Mouse (Mus musculus): Measurements from ENCODE around the gene Klc1.
"Not testable (repeated sequence)": the region's sequence is repeated elsewhere in the genome, so short reads cannot be mapped to it uniquely, and the experiment has no call there.

Klc1 gene

DNA sequence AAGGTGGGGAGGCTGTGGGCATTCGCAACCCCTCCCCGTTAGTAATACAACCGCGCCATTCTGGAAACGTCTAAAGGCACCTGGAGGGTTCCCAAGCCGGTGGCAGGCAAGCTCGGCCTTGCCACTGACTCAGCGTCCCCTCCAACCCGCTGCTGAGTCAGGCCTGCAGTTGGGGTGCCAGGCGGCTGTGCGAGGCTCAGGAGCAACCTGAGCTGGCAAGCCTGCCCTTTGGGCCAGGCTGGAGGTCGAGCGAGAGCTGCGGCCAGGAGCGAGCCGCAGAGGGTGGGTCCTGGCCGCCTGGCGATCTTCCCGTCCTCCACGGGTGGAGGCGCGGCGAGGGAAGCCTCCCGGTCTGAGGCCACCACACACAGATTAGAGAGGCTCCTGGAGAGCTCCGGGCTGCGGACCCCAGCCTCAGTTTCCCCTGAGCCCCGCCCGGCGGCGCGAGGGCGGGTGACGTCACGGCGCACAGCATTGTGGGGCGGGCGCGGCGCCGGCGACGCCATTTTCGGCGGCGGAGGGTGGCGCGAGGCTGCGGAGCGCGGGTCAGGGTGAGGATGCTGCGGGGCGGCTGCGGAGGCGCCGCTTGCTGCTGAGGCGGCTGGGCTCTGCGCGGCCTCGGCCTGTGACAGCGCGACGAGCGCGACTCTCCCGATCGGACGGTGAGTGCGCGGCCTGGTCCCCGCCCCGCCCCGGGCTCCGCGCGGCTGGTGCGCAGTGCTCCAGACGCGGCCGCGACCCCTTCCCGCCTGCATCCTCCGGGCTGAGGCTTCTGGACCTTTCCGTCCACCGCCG lies at the start of gene Klc1:
Klc1 (plus strand) TSS at position 469 of the 795 bp plus-strand sequence.
- DNase-seq, result peak; percentile 58 to 84

DNA sequence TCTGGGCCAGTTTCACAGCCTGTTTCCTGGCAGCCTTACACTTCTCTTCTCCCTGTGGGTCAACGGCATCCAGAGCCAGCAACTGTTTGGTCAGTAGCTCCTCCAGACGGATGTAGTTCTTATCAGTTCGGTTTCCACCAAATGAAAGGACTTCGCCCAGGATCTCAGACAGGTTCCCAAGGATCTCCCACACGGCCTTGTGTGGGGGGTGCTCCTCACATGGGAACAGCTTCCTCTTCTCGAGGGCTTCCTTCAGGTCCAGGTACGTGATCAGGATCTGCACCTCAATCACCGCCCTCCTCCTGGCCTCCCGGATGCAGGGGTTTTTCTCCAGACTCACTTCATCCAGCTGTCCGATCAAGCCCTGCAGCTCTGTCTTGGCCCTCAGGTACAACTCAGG lies 48.6 kb upstream of the Klc1 start:
- DNase-seq, result no peak

DNA sequence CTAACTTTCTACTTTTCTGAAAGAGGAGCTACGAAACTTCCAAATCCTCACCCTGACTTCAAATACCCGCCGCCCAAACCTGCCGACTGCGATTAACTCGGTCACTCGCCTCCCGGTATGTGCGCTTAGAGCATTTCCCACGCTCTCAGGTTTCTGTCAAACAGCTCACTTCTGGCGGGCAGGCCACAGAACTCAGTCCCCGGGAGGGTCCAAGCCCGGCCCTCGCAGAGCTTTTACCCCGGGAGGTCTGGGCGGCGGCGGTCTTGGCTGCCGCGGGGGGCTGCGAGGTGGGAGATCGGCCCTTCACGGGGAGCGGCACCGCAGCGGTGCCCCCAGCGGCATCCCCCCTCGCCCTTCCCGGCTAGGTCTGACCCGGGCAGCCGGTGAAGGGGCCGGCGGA lies 46.2 kb upstream of the Klc1 start:
- DNase-seq, result no peak

DNA sequence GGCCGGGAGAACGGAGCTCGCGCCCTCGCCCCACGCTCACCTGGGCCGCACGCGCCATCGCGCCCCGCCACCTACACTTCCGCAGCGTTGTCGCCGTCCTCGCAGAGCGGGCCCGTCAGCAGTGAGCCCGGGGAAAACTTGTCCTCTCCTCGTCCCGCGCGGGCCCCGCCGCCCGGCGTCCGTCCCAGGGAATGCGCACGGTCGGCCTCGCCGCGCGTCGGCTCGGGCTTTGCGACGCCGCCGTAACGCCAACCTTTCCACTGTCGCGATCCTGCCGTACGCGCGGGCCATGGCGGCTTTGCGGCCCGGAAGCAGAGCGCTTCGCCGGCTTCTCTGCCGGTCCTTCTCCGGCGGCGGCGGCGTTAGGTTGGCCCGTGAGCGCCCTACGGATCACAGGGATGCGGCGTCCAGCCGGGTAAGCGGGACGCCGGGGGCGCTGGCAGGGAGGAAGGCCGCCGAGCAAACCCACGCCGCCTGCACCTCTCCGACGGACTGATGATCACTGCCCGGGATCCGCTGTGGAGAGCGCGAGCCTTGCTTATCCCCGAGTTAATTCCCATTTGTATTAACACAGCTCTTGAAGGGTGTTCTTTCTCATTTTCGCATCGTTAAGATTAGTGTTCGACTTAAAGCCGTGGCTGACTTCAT lies 45.5 kb upstream of the Klc1 start, which contains the start of the genes Bag5 and Apopt1:
Bag5 (minus strand) TSS at position 254 of the 648 bp plus-strand sequence.
Apopt1 (plus strand) TSS at position 258 of the 648 bp plus-strand sequence.
- peak; percentile 81 to 84 for DNase-seq

DNA sequence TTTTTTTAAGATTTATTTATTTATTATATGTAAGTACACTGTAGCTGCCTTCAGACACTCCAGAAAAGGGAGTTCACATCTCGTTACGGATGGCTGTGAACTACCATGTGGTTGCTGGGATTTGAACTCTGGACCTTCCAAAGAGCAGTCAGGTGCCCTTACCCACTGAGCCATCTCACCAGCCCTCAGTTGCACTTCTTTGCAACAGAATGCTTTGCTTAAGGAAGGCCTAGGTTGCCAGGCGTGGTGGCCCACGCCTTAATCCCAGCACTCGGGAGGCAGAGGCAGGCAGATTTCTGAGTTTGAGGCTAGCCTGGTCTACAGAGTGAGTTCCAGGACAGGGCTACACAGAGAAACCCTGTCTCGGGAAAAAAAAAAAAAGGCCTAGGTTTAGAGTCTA lies 44.8 kb upstream of the Klc1 start:
- not testable (repeated sequence) for DNase-seq

DNA sequence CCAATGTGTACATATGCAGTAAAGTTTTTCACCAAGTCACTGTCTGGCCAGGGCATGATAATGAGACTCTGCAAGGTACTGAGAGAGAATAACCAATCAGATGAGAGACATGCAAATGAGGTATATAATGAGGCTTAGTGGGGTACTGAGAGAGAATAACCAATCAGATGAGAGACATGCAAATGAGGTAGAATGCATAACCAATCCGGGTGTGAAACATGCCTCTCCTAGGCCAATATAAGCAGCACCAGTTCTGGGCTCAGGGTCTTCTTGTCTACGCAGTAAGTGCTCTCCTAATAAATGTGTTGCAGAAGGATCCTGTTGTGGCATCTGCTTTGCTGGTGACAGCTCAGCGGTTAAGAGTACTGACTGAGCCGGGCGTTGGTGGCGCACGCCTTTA lies 42.1 kb upstream of the Klc1 start:
- no peak for DNase-seq

DNA sequence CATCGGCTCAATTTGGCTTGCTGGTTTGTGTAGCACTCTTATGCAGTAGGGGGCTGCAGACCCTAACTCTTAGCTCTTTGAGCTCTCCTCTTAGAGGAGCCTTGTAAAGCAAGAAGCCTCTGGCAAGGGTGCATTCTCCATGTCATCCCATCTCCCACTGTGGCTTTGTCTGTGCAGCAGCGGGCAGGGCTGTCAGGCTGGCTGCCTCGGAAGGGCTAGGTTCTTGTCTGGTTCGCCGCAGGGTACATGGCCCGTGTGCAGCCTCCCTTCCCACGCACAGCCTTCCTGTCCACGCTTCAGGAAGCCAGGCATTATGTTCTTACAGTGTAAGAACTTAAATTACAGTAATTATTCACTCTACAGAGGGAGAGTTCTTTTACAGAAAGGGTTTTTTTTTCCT lies 40.0 kb upstream of the Klc1 start:
- DNase-seq, result no peak

DNA sequence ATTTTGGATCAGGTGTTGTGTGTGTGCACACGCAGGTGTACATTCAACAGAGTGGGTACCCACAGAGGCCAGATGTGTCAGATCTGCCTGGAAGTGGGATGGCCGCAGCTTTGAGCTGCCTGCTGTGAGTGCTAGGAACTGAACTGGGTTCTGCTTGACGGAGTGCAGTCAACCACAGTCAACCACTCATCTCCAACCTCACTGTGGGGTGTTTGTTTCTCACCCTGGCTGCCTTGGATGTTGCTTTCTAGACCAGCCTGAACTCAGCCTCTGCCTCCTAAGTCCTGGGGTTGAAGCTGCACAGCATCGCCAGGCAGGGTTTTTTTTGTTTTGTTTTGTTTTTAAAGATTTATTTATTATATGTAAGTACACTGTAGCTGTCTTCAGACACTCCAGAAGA lies 38.4 kb upstream of the Klc1 start:
- DNase-seq, result no peak

DNA sequence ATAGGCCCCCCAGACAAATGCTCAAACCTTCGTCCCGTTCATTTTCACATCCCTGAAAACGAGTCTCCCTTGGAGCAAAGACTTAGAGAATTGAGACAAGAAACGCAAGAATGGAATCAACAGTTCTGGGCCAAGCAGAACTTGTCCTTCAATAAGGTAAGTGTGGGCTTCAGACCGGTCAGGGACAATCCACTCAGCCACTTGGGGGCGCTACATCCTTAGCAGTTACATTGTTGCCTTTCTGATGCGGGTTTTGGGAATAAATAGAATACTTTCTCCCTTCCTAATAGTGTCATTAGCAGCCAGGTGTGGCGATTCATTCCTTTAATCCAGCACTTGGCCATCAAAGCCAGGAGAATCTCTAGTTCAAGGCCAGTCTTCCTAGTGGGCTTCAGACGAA lies 36.0 kb upstream of the Klc1 start:
- DNase-seq, result peak in 1 of 2 experiments; percentile 54

DNA sequence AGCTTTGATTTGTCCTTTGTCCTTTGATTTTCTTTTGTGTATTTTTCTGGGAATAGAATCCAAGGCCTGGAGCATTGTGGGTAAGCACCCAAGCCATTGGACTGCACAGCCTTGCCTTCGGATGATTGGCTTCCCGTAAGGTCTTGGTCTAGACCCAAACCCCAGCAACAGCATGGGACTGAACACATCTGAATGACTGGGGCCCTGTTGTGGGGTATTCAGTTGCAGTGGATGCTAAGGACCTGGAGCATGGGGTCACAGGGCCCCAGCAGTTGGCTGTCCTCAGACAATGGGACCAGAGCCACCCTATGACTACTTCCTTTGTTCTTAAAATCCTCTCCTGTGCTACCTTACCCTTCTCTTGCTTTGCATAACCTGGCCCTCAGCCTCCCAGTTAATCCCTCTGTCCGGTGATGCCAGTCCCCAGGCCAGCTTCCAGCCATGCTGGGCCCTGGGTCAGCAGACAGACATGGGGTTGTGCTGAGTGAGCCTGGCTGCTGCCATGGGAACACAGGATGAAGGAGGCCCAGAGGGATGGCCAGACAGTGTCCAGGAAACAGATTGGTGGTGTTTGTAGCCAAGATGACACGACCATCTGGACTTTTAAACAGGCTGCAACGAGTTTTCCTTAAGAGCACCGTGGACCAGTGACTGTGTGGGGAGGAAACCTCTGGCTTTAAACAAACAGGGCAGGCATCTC lies 33.9 kb upstream of the Klc1 start:
- no peak for DNase-seq

DNA sequence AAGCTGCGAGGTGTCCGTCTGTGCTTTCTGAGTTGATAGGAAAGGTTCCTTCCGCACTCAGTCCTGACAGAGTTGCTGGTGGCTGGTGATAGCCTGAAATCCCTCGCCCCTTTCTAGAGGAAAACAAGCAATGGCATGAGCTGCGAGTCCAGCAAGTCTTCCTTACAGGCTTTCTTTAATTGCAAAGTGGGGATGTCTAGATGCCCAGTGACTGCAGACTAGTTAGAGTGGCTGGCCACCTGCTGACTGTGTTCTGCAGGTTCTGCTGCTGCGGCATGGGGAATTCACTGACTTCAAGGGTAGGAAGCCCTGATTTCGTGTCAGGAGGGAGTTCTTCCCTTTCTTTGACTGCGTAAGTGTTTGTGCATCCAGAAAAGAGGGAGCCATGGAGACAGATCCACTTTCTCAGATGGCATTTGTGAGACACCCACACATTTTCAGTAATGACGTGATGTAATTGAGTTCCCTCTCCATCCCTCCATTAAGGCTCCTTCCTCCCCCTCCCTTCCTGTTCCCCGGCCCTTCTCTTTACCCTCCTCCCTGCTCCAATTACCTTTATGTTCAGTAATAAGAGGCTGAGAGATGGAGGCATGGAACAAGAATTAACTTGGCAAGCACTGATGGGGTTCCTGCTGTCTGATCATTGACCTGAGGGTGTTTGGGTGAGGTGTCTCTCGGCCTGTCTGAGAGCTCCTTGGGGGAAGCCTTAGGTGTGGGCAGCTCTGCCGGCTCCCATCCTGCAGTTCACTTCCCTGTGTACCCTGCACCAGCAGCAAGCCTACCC lies 33.1 kb upstream of the Klc1 start:
- DNase-seq, result no peak

DNA sequence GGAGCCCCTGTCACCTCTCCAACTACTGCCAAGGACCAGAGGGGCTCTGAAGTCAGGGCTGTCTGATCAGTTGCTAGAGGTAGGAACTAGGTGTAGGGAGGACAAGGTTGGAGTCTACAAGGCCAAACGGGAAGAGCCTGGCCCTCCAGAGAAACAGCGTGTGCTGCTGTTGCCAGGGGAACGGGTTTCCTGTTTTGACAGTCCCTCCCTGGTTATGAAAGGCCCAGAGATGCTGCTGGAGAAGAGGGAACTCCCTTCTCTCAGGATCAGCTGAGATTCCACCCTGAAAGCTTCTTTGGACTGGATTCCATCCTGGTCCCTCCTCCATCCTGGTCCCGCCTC lies 32.6 kb upstream of the Klc1 start:
- DNase-seq, result no peak

DNA sequence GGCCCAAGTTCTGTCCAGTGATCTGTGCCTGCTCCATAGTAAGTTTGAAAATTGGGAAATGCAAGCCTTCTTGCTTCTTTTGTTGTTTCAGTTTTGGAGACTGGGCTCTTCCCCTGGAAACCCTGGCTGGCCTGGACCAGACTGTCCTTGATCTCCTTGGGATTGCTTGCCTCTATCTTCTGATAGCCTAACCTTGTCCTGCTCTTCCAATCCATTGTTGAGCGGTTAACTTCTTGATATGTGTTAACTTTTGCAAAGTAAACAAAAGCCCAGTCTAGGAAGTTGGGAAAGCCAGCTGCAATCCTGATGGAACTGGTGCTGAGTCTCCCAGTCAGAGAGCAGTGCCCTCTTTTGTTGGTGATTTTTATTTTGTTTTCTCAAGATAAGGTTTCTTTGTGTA lies 30.7 kb upstream of the Klc1 start:
- no peak for DNase-seq

DNA sequence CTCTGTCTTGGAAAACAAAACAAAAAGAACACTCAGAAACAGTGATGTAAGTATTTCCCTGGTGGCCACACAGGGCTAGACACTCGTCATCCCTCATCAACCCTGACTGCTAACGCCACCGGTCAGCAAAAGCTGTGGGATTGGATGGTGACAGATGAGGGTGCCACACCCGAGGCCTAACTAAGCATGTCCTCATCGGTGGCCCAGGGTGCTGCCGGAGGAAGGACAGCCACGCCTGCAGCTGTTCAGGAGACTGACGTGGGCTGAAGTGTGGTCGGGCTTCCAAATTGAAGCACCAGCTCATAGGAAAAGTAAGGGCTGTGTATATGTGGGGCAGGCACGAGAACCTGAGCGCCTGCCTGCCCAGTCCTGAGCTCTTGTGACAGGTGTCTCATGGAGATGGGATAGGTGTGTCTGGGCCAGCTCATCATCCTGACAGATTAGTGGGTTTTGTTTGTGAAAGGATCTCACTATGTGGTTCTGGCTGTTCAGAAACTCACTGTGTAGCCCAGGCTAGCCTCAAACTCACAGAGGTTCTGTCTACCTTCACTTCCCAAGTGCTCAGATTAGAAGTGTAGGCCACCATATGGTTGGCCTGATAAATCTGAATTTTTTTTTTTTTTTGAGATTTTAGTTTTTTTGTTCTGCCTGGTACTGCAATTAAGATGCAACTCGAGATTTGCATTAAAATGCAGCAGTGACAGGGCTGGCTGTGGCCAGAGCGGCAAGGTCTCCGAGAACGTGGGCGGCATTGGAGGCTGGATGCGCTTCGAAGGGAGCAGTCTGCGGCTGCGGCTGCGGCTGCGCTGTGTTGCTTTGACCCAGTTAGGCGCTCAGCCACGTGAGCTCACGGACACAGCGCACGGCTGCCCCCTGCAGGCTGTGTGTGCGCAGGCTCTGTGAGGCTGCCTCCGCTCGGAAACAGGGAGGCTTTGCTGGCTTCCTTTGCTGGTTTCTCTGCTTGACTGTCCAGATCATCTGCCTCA lies 26.5 kb upstream of the Klc1 start:
- DNase-seq, result peak; percentile 70 to 81

DNA sequence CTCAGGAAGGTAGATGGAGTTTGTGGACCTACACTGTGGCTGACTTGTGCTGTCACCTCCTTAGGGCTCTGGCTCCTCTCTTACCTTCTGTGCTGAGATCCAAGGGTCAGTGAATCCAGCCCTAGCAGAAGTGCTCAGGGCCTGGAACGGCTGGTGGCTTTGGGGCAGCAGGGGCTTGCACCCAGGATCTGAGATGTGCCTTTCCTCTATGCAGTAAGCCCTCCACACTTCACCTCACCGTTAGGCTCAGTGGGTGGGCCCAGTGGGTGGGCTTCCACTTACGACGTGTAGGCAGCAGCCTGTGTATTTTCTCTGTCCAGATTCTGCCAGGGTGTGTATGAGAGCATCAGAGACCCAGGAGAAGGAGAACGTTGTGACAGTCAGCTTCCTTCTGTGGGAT lies 25.7 kb upstream of the Klc1 start:
- DNase-seq, result no peak

DNA sequence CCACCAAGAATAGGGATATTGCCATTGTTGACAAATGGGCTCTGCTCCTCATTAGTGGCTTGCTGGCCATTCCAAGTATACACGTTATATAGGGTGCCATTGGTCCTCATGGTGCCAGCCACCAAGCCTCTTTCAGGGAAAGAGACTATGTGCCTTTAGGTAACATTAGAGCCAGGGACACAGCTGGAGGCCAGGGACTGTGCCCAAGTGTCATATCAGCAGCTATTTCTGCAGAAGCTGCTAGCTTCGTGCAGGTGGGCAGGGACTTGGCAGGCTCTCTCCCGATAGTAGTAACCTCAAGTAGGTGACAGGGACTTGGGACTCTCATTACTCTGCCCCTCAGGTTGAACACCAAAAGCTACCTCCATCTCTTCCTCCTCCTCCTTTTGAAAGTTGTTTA lies 23.7 kb upstream of the Klc1 start:
- DNase-seq, result no peak

DNA sequence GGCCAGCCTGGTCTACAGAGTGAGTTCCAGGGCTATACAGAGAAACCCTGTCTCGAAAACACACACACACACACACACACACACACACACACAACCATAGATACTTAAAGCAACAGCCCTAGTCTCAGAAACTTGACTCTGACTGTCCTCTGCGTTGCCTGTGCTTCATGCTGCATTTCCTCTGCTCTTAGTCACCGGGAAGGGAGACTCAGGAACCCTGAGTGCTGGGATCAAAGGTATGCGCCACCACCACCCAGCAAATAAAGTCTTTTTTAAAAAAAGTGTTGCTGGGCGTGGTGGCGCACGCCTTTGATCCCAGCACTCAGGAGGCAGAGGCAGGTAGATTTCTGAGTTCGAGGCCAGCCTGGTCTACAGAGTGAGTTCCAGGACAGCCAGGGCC lies 22.0 kb upstream of the Klc1 start:
- not testable (repeated sequence) for DNase-seq

DNA sequence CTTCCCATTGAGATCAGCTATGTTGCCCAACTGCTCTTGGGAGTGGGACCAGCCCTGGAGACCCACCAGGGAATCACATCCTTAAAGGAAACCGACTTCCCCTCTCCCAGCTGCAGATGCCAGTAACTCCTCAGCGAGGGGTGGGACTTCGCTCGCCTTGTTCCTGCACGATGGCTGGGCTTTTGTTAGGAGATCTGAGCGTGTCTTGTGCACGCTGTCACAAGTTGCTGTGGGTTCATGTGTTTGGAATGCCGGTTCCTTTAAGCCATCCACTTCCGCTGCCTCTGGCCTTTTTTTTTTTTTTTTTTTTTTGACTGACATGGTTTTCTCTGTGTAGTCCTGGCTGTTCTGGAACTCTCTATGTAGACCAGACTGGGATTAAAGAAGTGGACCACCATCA lies 21.3 kb upstream of the Klc1 start:
- DNase-seq, result no peak

DNA sequence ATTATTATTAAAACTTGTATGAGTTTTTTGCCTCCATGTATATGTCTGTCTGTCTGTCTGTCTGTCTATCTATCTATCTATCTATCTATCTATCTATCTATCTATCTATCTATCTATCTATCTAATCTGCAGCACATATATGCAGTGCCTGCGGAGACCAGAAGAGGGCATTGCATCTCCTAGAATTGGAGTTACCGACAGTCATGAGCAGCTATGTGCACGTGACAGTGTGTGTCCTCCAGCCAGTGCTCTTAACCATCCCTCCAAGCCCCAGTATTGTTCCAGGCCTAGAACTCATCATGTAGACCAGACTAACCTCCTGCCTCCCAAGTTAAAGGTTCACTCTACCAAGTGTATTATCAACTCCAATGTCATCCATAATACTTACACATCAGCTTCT lies 19.9 kb upstream of the Klc1 start:
- peak in 1 of 2 experiments; percentile 67 for DNase-seq

DNA sequence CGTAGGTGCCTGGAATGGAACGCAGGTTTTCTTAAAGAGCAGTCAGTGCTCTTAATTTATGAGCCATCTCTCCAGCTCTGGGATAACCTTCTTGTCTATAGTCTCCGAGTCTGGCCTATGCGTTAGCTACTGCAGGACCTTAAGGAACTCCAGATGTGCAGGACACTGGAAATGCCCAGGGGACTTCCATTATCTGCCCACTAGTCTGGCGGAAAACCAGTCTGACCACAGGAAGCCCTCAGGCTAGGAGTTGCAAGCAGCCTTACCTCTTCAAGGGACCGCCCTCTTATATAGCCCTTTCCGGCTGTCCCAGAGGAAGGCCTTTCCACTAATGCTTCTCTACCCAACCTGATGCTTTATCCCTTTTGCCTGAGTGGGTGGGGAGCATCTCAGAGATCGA lies 17.3 kb upstream of the Klc1 start:
- DNase-seq, result no peak

DNA sequence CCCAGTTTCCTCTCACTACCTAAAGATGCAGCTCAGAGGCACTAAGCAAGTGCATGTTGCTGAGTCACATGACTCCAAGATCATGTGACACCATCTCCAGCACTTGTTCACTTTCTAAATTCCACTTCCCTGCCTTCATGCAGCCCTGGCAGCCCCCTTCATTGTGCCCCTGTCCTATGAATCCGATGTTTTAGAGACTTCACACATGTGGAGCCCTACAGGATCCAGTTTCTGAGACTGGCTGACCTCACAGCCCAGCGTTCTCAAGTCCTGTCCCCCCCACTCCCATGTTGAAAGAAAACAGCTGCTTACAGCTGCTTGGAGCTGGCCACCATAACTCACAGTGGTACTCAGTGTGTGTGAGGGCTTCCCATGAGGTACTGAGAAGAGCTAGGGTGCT lies 15.2 kb upstream of the Klc1 start:
- no peak for DNase-seq

DNA sequence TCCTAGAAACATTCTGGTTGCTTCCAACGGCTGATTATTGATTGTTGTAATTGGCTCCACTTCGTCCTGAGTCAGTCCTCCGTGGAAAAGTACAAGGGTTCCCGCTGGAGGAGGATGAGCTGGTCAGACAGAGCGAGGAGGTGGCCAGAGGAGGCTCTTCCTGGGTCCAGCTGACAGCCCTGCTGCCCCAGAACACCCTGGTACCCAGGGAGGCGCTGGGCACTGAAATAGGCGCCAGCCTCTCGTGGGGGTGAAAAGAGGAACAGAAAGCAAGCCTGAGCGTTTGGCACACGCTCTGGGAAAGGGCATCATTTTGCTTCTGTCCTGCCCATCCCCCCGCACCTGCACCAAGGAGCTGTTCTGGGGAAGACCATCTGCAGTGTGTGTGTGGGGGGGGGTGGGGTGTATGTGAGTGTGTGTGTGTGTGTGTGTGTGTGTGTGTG lies 14.6 kb upstream of the Klc1 start:
- DNase-seq, result peak; percentile 56 to 65
